Mouse (Mus musculus) right cerebral cortex, adult 2 months (tissue): ENCODE measurements around the gene Bmp3.

Source experiments
- DNase-seq, 2 experiments: peaks; one replicate each; pipeline ENCODE4 v3.0.0; 2021 to 2022; ENCODE audit warnings: low spot score in 2 of 2

Bmp3 gene

DNA sequence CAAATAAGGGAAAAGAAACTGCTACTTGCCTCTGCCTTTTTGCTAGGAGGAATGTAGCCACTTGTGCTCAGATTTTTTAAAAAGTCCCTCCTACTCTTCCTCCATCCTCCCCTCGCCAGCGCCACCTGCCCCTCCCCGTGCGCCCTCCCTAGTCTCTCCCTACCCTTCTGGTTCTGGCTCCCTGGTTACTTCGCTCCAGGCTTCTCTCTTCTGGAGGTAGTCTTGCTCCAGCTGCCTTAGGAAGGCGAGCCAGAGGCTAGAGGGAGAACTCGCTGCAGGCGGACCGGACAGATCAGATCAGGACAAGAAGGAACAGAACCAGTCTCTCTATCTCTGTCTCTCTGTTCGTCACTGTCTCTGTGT is at the start of gene Bmp3:
TSS of gene Bmp3 (plus strand) at position 152 of the 363 bp plus-strand sequence.
- DNase-seq, result peak; percentile 51 to 56

DNA sequence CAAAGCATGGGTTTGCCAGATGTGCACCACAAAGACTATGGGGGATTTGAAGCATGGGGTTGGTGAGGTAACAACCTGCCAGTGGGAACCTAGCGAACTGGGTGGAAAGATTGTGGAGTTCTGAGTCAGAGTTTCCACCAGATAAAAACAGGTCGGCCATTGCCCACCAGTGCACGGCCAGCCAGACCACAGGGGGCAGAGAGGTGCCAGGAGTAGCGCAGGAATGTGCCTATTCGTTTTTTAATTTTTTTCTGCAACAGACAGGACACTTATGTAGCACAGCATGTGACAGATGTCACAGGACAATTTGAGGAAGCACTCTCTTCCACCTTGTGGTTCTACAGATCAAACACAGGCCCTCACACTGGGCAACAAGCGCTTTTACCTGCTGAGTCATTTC is 49.5 kb upstream of the Bmp3 start:
- no peak for DNase-seq

DNA sequence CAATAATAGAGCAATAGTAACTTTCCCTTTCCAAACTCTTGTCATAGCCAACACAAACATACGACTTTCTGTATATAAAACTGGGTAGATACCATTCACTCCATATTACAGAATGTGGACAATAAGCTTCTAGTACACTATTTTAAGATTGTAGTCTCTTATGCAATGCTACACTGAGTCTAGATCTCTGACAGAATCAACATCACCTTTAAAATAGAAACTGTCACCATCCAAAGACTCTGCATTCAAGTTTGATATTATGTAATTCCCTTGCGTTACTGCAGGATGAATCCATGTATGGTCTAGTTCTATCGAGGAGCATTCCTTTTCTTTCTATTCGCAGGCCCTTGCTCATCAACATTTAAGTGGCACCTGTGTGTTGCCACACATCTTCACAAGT is 47.7 kb upstream of the Bmp3 start:
- DNase-seq, result no peak

DNA sequence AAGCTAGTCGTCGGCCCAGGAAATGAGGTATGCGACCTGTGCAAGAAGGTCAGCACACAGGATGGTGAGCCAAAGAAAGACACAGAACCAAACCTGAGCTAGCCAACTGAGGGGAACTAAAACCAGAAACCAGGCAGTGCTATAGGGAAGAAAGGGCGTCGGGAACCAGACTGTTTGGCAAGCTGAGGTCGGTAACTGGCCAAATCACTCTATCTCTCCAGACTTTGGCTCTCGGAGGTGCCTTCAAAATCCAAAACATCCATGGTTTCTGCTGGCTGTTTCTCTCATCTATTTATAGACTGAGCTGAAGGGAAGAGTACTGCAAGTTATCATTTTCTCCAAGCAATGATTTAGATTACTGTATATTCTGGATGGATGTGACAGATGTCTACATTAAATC is 47.2 kb upstream of the Bmp3 start:
- DNase-seq, result no peak

DNA sequence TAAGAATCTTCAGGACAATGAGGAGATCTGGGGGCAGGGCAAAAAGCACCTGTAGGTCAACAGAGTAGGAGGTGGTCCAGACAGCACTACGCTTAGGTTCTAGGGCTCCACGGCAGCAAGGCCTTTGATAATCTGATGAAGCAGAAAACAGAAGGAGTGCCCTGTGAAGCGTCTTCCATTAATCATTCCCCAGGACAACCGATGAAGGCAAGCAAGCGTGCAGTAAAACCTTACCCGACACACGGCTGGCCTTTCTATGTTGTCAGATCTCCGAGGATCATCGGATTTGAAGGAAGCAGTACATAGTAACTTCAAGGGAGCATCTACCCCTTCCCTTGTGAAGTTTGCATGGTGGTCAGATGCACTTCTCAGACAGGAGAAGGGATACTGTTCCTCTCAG is 46.3 kb upstream of the Bmp3 start:
- DNase-seq, result no peak

DNA sequence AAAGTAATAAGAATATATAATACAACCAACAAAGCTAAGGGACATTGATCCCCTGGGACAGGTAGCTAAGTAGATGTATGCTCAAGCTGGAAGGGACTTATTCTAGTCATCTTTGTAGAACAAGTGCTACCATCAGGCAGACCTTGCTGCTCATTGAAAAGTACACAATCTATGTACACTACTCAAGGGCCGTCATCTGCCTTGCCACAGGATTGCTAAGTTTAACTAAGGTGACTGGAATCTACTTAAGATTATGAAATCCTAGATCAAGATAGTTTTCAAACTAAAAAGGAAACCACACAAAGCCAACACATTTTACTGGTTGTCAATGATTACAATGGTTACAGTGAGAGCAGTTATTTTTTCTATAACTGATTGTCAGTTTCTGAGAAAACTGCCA is 41.8 kb upstream of the Bmp3 start:
- DNase-seq, result no peak

DNA sequence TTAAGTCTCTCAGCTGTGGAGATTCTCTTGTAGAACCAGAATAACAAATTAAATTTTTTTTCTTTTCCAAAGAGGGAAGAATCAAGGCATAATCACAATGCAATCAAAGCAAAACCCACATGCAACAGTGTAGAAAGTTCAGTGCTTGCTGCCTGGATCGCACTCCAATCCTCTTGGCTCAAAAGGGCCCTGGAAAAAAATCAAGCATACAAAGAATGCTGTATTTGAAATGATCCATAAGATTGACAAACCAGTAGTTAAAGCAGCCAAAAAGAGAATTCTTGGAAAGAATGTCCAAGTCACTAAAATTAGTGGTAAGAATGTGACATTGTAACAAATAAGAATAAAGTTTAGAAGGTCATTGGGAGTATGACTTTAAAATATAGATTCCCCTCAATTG is 38.9 kb upstream of the Bmp3 start:
- DNase-seq, result no peak

DNA sequence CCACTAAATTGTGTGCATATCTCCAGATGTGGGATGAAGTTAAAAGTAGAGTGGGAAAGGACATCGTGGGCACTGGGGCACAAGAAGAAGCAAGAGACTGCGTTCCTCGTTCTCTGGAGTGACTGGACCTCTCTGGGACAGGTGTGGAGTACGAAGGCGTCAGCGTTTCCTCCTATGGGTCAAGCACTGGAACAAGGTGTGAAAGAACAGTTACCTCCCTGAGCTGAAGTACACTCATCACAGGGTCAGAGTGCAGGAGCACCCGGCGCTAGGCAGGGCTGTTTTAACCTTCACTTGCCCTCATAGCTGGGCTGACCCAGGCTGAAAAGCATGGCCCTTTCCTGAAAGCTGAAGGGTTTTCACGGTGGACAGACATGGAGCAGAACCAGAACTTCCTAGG is 20.5 kb upstream of the Bmp3 start:
- DNase-seq, result no peak

DNA sequence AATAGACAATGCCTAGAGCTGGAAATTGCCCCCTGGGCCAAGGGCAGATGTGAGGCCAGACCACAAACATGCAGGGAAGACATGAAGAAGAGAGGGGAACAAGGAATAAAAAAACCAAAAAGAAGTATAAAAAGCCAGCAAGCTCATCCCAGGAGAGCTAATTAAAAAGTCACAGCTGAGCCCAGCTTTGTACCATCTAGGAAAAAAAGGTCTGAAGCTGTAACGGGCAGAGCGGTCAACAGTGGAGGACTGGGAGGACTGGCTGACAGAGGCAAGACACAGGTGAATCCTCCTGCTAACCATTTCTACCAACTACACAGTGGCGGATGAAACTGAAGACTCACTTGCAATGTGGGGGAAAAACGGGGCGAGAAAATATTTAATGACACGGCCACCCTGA is 19.9 kb upstream of the Bmp3 start:
- DNase-seq, result no peak

DNA sequence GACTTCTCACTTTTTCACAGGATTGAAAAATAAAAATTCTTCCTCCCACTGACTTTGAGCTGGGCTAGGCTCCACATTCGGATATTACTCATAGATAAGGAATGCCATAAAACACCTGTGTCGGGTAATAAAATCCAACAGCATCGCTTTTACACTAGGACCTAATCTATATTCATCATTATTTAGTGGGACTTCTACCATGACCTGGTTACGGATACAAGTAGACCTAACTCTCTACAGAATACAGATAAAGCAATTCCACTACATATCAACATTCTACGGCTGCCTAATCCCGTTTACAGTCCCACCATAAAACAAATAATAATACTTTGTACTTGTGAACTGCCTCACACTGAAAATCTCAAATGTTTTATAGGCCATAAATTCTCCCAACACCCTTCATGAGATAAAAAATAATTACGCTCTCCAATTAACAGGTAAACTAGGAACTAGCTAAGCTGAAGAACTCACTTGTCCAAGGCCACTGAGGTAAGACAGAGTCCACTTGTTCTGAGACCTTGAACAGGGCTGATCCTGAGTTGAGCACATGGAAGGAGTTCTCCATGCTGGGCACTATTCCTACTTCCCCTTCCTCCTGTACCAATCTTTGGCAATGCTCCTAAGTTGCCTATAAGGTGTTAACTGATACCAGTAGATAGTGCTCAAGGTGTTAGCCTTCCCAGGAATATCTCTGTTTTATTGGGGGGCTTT is 11.5 kb upstream of the Bmp3 start:
- no peak for DNase-seq

DNA sequence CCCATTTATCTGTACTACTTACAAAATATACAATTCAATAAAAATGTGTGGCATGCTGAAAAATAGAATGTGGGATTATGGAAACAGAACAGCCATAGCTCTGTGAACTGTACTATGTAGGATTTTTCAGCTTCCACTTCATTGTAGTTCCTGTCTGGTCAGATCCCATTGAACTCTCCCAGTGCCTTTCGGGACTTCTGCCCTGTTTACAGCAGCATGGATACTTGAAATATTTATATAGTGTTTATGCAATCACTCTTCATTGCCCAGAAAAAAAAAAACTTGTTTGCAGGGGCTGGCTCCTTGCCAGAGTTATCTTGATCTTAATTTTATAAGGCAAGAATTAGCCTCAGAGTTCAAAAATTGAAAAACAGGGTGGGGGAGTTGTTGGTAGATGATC is 9.6 kb upstream of the Bmp3 start:
- no peak for DNase-seq

DNA sequence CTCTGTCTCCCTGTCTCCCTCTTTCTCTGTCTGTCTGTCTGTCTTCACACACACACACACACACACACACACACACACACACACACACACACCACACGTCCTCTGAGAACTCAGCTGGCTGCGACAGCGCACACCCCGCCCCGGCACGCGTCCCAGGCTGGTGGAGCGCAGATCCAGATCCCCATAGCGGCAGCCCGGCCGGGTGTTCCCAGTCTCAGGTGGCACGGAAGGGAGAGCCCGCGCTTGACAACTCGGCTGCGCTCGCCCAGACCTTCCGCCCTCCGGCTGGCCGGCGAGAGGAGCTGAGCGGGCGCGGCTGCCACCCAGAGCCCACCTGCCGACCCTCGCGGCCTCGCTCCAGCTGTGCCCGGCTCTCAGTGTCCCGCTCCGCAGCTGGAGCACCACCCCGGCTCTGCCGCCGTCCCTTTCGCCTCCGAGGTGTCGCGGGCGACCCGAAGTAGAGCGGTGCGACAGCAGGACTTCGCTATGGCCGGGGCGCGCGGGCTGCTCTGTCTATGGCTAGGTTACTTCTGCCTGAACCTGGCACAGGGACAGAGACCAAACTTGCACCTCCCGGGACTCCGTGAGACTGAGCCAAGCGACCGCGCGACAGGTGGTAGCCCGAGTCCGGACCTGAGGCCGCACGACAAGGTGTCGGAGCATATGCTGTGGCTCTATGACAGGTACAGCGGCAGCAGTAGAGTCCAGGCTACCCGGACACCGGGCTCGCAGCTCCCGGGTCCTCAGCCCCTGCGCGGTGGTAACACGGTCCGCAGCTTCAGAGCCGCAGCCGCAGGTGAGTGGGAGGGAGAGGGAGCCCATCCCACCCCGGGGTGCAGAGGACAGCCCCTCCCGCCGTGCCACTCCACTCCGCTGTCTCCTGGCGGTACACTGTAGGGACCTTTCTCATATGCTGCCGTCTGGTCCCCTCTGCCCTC is 681 bp downstream of the Bmp3 start:
- peak in 1 of 2 experiments; percentile 40 for DNase-seq

DNA sequence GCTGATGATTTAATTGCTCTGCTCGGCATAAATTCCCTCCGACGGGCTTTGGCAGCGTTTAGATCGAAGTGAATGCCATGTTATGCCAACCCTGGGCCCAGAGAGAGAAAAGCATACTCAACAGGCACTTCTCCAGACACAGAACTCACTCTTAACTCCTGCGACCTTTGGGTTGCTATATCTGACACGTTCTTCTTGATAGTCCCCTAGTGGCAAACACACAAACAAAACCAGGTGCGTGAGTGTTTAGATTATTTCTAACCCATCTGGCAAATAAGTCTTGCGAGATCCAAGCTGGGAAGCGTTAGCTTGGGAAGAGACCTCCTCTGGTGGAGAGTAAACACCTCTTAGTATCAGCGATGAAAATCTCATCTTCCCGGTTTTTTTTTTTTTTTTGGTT is 1.5 kb downstream of the Bmp3 start:
- DNase-seq, result peak in 1 of 2 experiments; percentile 14

DNA sequence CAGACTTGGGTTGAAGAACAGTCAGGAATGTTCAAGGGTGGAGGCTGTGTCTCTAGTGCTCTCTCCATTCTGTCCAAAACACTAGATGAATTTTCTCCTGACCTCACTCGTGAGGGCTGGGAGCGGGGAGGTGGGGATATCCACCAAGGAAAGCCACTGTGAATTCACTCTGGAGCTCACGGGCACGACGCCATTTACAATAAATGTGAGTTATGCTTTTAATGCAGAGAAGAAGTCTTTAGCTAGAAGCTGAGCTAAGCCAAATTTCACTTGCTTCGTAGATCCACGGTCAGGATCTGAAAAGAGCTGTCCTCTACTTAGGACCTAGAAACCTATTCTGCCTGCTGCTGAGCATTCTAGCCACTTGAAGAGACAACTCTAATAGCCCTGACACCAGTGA is 2.1 kb downstream of the Bmp3 start:
- peak in 1 of 2 experiments; percentile 16 for DNase-seq

DNA sequence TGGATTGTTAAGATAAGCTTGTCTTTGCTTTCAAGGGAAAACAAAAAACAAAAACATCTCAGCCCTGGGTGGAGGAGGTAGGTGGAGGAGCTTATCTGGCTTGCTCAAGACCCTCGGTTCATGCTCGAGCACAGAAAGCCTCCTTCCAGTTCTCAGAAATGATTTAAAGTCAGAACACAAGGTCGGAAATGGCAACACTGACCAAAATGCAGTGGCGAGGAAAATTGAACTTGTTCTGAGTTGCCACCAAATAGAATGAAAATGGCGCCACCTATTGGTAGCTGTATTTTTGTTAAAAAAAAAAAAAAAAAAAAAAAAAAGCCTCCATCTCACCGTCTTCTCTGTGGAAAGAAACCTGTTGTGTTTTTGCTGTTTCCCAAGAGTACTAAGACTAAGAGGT is 9.7 kb downstream of the Bmp3 start:
- peak in 1 of 2 experiments; percentile 10 for DNase-seq

DNA sequence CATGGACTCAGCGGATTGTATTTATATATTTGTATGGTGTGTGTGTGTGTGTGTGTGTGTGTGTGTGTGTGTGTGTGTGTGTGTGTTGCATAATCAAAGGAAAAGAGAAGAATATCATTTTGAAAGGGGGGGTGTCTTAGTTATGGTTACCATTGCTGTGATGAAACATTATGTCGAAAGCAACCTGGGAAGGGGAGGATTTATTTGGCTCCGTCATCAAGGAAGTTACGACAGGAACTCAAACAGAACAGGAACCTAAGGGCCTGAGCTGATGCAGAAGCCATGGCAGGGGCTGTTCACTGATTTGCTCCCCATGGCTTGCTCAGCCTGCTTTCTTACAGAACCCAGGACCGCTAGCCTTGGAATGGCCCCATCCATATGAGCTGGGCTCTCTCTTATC is 10.9 kb downstream of the Bmp3 start:
- DNase-seq, result no peak

DNA sequence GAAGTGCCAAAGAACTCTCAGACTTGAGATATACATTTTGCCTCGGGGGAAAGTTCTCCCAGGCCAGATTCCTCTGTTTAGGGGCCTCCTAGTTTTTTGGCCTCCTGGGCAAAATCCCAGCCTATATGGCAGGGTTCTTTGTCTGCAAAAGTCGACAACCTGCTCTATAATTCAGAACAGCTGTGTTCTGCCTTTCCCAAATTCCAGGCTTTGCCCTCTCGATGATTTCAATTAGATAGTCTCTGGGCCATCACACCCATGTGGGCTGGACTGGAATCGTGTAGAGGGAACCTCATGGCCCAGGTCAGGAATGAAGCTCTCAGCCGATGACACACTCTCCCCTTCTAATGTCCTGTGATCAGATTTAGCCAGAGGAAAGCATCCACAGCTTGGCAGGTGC is 21.8 kb downstream of the Bmp3 start:
- no peak for DNase-seq

DNA sequence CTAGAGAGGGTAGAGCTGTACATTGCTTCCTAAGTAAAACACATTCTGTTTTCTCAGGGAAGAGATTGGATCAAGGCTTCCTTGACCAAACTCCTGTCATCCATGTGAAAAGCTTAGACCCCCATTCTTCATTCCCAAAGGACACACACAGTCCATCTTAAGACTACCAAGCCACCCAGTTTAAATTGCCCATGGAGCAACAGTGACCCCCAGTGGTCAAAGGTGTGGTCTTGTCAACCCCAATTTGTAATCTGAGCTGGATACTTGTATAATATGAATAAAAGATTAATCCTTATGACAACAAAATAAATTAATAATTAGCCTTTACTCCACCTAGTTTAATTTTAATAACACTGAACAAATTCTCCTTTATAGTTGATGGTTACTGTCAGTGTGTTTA is 24.7 kb downstream of the Bmp3 start:
- peak; percentile 80 to 83 for DNase-seq

DNA sequence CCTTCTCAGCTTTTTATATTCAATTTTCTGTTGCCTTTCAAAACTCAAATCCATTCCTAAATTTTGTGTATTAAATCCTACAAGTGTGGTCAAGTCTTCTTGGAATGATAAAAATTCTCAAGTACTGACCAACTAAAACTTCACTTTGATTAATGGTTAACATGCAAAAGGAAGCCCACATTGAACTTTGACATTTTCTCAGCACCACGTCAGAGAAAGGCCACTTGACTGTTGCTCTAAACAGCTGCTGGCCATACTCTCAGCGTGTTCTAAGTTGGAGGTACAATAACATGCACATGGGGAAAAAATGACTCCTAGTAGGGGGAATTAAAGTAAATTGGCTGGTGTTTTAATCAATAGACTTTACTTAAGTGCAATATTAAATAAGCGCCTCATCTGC is 27.9 kb downstream of the Bmp3 start:
- DNase-seq, result no peak

DNA sequence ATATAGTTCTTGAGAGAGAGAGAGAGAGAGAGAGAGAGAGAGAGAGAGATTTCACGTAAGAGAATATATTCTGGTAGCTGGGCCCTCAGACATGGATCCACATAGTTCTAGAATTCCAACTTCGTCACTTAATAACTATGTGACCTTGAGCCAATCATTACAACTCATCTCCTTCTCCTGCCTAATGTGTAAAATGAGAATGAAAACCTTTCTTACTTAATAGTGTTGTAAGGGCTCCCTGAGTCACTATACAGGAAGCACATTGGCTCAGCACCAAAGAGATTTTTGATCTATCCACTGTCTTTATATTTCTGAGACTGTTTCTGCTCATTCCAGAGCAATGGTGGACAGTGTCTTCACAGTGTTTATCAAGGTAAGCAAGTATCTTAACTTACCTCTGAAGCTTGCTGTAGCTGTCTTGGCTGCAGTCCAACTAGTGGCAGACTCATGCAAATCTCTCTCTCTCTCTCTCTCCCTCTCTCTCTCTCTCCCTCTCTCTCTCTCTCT is 36.4 kb downstream of the Bmp3 start:
- no peak for DNase-seq

DNA sequence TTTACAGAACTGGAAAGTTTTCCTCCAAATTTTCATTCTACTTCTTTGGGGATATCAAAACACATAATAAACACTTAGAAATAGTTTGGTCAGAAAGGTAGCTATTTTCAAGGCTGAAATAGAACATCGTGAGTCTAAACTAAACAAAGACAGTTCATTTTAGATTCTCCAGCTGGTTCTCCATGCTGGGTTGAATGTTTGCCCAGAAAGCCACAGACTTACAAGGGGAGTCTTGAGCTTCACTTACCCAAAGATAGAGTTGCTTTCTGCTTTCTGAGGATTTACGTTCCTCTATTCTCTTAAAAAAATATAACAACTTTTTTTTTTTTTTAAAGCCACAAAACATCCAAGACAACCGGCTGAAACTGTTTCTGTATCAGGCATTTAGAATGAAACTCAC is 40.1 kb downstream of the Bmp3 start:
- no peak for DNase-seq

DNA sequence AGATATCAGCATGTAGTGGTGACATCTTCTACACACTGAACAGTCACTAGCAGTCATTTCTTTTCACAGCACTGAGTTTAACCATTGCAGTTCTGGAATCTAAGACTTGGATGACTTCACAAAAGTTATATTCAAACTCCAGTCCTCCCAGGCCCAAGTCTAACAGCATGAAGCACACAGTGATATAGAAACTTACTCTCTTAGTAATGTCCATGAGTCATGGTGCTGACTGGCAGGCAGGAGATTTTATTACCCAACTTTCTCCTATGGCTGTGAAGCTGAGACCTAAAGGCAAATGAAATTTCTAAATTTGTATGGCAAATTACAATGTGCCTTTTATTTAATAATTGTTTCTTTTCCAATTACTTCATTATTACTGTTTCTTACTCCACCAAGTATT is 43.7 kb downstream of the Bmp3 start:
- DNase-seq, result no peak

DNA sequence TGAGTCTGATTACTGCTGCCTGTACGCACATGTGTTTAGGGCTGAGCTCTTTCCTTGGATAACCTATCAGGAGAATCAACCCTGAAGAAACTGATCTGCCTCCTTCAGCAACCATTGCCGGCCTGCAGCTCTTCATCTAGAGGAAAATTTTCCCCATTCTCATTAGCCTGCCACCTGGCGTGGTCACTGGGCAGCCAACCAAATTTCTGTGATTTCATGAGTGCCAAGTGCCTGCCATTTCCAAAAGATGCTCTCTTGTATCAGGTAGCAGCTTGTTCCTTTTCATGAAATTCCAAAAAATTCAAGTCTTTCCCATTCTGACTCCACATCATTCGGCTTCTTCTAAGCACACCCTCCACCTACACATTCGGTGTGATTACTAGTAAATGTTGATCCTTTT is 46.7 kb downstream of the Bmp3 start:
- no peak for DNase-seq
